Mouse (Mus musculus) stomach, embryonic 15.5 days (tissue): ENCODE measurements around the gene Aspdh. TPM values are rescaled to one million over a fixed set of nuclear protein-coding genes. Genes with fewer than 3 reads are reported as not detected.

Experiments used
- ATAC-seq: fragments of 200-750 bp; cut with Nextera tagmentation; 2 replicates; pipeline ENCODE4 v1.8.0; 2017; ENCODE audit warnings: low read depth, moderate number of reproducible peaks, moderate TSS enrichment; ENCODE audit not compliant: insufficient read depth, low FRiP score
- H3K27ac ChIP-seq: fragments of 300-500 bp; sonication (generic); 2 replicates; pipeline ENCODE4 v1.5.1; 2015; ENCODE audit warnings: mild to moderate bottlenecking, inconsistent platforms
- H3K27me3 ChIP-seq: fragments of 300-500 bp; sonication (generic); replicated peaks from 2 replicates; pipeline ENCODE4 v1.6.1; 2015; ENCODE audit warnings: inconsistent platforms
- H3K36me3 ChIP-seq: fragments of 300-500 bp; sonication (generic); 2 replicates; pipeline ENCODE4 v1.6.1; 2015; ENCODE audit warnings: inconsistent platforms
- H3K4me1 ChIP-seq: fragments of 300-500 bp; sonication (generic); 2 replicates; pipeline ENCODE4 v1.6.1; 2015; ENCODE audit warnings: inconsistent platforms
- H3K4me2 ChIP-seq: fragments of 300-500 bp; sonication (generic); 2 replicates; pipeline ENCODE4 v1.6.1; 2015; ENCODE audit warnings: mild to moderate bottlenecking, inconsistent platforms
- H3K4me3 ChIP-seq: fragments of 300-500 bp; sonication (generic); replicated peaks from 2 replicates; pipeline ENCODE4 v1.5.1; 2015; ENCODE audit warnings: inconsistent platforms
- H3K9ac ChIP-seq: fragments of 300-500 bp; sonication (generic); 2 replicates; pipeline ENCODE4 v1.6.1; 2015; ENCODE audit warnings: inconsistent platforms
- H3K9me3 ChIP-seq: fragments of 300-500 bp; sonication (generic); 2 replicates; pipeline ENCODE4 v1.6.1; 2016; ENCODE audit warnings: inconsistent platforms
- WGBS: fragments of 180-500 bp; shearing (Covaris S2); methylation state at CpG from one replicate; pipeline ENCODE4 v1.1.7; 2015; 5-methylcytosine and 5-hydroxymethylcytosine counted together
- microRNA-seq: library from miRNA; unstranded; fragments of <30 nt; microRNA quantifications from one replicate; pipeline ENCODE4, GENCODE M21; 2016
- polyA plus RNA-seq: library from polyadenylated mRNA; unstranded; fragments of >200 nt; fragmentation: Nextera tagmentation; extraction: Ambion mirVana; gene quantifications from 2 replicates; pipeline ENCODE4 v1.2.1, GENCODE M21; 2015

Aspdh gene
- polyA plus RNA-seq, 1 experiment from 2014 or later = 1.7 TPM

- Histone ChIP-seq H3K4me2 (peak overlapping the region; percentile 72), H3K4me1 (peaks cover 13% of the 10 kb centered on the region), H3K27ac (no peak overlapping the region), H3K9me3 (no peaks in the 10 kb centered on the region), H3K9ac (no peak overlapping the region), H3K27me3 (no peaks in the 10 kb centered on the region), H3K4me3 (peak overlapping the region; percentile 77; the same call in 1 of the 2 replicates), H3K36me3 (peaks cover 23% of the 10 kb centered on the region)
- no peak for ATAC-seq
- 78% methylated on average over 7 of the region's 7 CpGs for WGBS
Observed at GRCm38 (mm10) chr7:44495086-44495485, 29.9 kb downstream of the Aspdh start.

- Histone ChIP-seq H3K36me3 (peaks cover 13% of the 10 kb centered on the region; the same call in 1 of the 2 replicates), H3K9me3 (no peaks in the 10 kb centered on the region), H3K4me3 (peak within 1 kb of the TSS; percentile 77), H3K4me2 (peak within 1 kb of the TSS; percentile 95), H3K9ac (peak within 1 kb of the TSS; percentile 83), H3K27ac (peak within 1 kb of the TSS; percentile 96), H3K27me3 (no peaks in the 10 kb centered on the region), H3K4me1 (peaks cover 13% of the 10 kb centered on the region)
- ATAC-seq = peak; percentile 97
- under 1% methylated on average over 53 of the region's 58 CpGs for WGBS
Observed at GRCm38 (mm10) chr7:44495992-44496770, 31.0 kb downstream of the Aspdh start, which contains the start of the genes Emc10 and Fam71e1. TSS of gene Emc10 (minus strand) at chr7:44496529. TSS of gene Fam71e1 (plus strand) at chr7:44496581.

GRCm38 (mm10) chr7:44496771-44497109 lies 31.5 kb downstream of the Aspdh start:
- 1% methylated on average over 26 of the region's 26 CpGs for WGBS
- H3K4me3 ChIP-seq = peak overlapping the region; percentile 77
- H3K36me3 ChIP-seq = peaks cover 7% of the 10 kb centered on the region; the same call in 1 of the 2 replicates
- H3K9me3 ChIP-seq = no peaks in the 10 kb centered on the region
- peak overlapping the region; percentile 95 for H3K4me2 ChIP-seq
- no peaks in the 10 kb centered on the region for H3K27me3 ChIP-seq
- H3K9ac ChIP-seq = peak overlapping the region; percentile 45
- H3K4me1 ChIP-seq = peaks cover 13% of the 10 kb centered on the region
- ATAC-seq = no peak
- peak overlapping the region; percentile 77 for H3K27ac ChIP-seq

- Histone ChIP-seq H3K4me3 (peak overlapping the region; percentile 77), H3K4me2 (peak overlapping the region; percentile 95), H3K27ac (0 out of 2 replicates have a peak overlapping the region, but pooled peaks have one; percentile 77), H3K4me1 (peaks cover 13% of the 10 kb centered on the region), H3K36me3 (peaks cover under 1% of the 10 kb centered on the region; the same call in 1 of the 2 replicates), H3K9ac (no peak overlapping the region), H3K27me3 (no peaks in the 10 kb centered on the region), H3K9me3 (no peaks in the 10 kb centered on the region)
- 66% methylated on average over 10 of the region's 10 CpGs for WGBS
- ATAC-seq = no peak
Observed at GRCm38 (mm10) chr7:44497361-44498055, 32.3 kb downstream of the Aspdh start.

GRCm38 (mm10) chr7:44498922-44499321 lies 33.7 kb downstream of the Aspdh start:
- no peak for ATAC-seq
- Histone ChIP-seq H3K4me1 (peaks cover 13% of the 10 kb centered on the region), H3K9ac (no peak overlapping the region), H3K36me3 (no peaks in the 10 kb centered on the region), H3K27ac (no peak overlapping the region), H3K9me3 (no peaks in the 10 kb centered on the region), H3K4me2 (no peak overlapping the region), H3K27me3 (no peaks in the 10 kb centered on the region), H3K4me3 (no peak overlapping the region)
- 72% methylated on average over 1 of the region's 1 CpGs for WGBS

- Histone ChIP-seq H3K9ac (no peak overlapping the region), H3K27ac (no peak overlapping the region)
- 52% methylated on average over 20 of the region's 20 CpGs for WGBS
Observed at GRCm38 (mm10) chr7:44500046-44500445, 34.9 kb downstream of the Aspdh start.

GRCm38 (mm10) chr7:44501563-44502115 lies 36.4 kb downstream of the Aspdh start:
- Histone ChIP-seq H3K27ac (no peak overlapping the region), H3K4me1 (no peaks in the 10 kb centered on the region; the same call in 1 of the 2 replicates), H3K9me3 (no peaks in the 10 kb centered on the region), H3K36me3 (no peaks in the 10 kb centered on the region), H3K9ac (no peak overlapping the region), H3K27me3 (no peaks in the 10 kb centered on the region), H3K4me2 (no peak overlapping the region), H3K4me3 (no peak overlapping the region)
- 33% methylated on average over 5 of the region's 5 CpGs for WGBS
- no peak for ATAC-seq

More at GRCm38 (mm10) chr7:44500046-44500445, 34.9 kb downstream of the Aspdh start:
- Histone ChIP-seq H3K4me1 (peaks cover 8% of the 10 kb centered on the region), H3K9me3 (no peaks in the 10 kb centered on the region), H3K36me3 (no peaks in the 10 kb centered on the region), H3K4me3 (no peak overlapping the region), H3K27me3 (no peaks in the 10 kb centered on the region), H3K4me2 (no peak overlapping the region)
- ATAC-seq = no peak

GRCm38 (mm10) chr7:44507491-44507890 lies 42.3 kb downstream of the Aspdh start:
- no peak overlapping the region for H3K4me3 ChIP-seq
- H3K27me3 ChIP-seq = no peaks in the 10 kb centered on the region; the same call in 1 of the 2 replicates
- H3K4me1 ChIP-seq = no peaks in the 10 kb centered on the region
- H3K9ac ChIP-seq = no peak overlapping the region
- H3K4me2 ChIP-seq = no peak overlapping the region
- ATAC-seq = no peak
- H3K9me3 ChIP-seq = no peaks in the 10 kb centered on the region
- no peak overlapping the region for H3K27ac ChIP-seq
- H3K36me3 ChIP-seq = no peaks in the 10 kb centered on the region

Small RNAs within 50 kb of the gene (microRNA-seq; reads per million reads assigned to microRNA genes)
- 0.77 reads per million for gene Mir7052

Other genes starting within 250 kb of the Aspdh start
- 0.13 and 0.15 TPM in 2 replicates for gene Klk1b5, start 249.4 kb upstream of the Aspdh start, polyA plus RNA-seq
- gene Klk1, start 240.0 kb upstream of the Aspdh start, polyA plus RNA-seq = 16.1 and 19.4 TPM in 2 replicates
- 0.17 TPM in 1 of 2 replicates, not detected in the other for gene Gm36864, start 229.2 kb upstream of the Aspdh start, polyA plus RNA-seq
- gene 1700028J19Rik, start 218.7 kb upstream of the Aspdh start, polyA plus RNA-seq = 1.6 and 1.8 TPM in 2 replicates
- gene 2410002F23Rik, start 218.7 kb upstream of the Aspdh start, polyA plus RNA-seq = 120 and 139 TPM in 2 replicates
- gene Acp4, start 208.0 kb upstream of the Aspdh start, polyA plus RNA-seq = not detected in 2 replicates
- not detected in 2 replicates for gene Gm15517, start 203.9 kb upstream of the Aspdh start, polyA plus RNA-seq
- gene Clec11a, start 158.5 kb upstream of the Aspdh start, polyA plus RNA-seq = 5.1 and 6.9 TPM in 2 replicates
- 2.2 TPM in 2 replicates for gene Shank1, start 155.1 kb upstream of the Aspdh start, polyA plus RNA-seq
- gene Syt3, start 81.3 kb upstream of the Aspdh start, polyA plus RNA-seq = 1.6 and 1.7 TPM in 2 replicates
- 0.80 and 1.2 TPM in 2 replicates for gene 1700008O03Rik, start 79.6 kb upstream of the Aspdh start, polyA plus RNA-seq
- gene Lrrc4b, start 36.4 kb upstream of the Aspdh start, polyA plus RNA-seq = 0.70 and 0.81 TPM in 2 replicates
- gene Josd2, start 2.6 kb downstream of the Aspdh start, polyA plus RNA-seq = 91.3 and 105 TPM in 2 replicates
- gene Emc10, start 31.1 kb downstream of the Aspdh start, polyA plus RNA-seq = 98.8 and 106 TPM in 2 replicates
- 9.1 and 12.3 TPM in 2 replicates for gene Fam71e1, start 31.2 kb downstream of the Aspdh start, polyA plus RNA-seq
- 0.27 and 0.32 TPM in 2 replicates for gene Mybpc2, start 59.3 kb downstream of the Aspdh start, polyA plus RNA-seq
- gene Spib, start 66.7 kb downstream of the Aspdh start, polyA plus RNA-seq = 0.40 and 0.42 TPM in 2 replicates
- gene Pold1, start 83.5 kb downstream of the Aspdh start, polyA plus RNA-seq = 69.8 and 75.6 TPM in 2 replicates
- 62.9 and 65.0 TPM in 2 replicates for gene Nr1h2, start 88.6 kb downstream of the Aspdh start, polyA plus RNA-seq
- gene Napsa, start 107.0 kb downstream of the Aspdh start, polyA plus RNA-seq = 4.9 and 5.0 TPM in 2 replicates
- gene Kcnc3, start 125.3 kb downstream of the Aspdh start, polyA plus RNA-seq = 0.30 and 0.39 TPM in 2 replicates
- gene Myh14, start 205.5 kb downstream of the Aspdh start, polyA plus RNA-seq = 29.0 and 32.7 TPM in 2 replicates
- not detected in 2 replicates for gene Izumo2, start 243.4 kb downstream of the Aspdh start, polyA plus RNA-seq